Mouse (Mus musculus) duodenum, adult 2 months (tissue): ENCODE results near the gene Zfp648. TPM values are rescaled to one million over a fixed set of nuclear protein-coding genes. Genes with fewer than 3 reads are reported as not detected.

Source experiments
- polyA plus RNA-seq: library from polyadenylated mRNA; depleted of rRNA; stranded (reverse); fragments of >200 nt; gene quantifications from 2 replicates; pipeline ENCODE4 v1.2.3, GENCODE M21; 2012; ENCODE audit warnings: low replicate concordance; rRNA removed

Zfp648 gene
- not detected in 2 replicates for polyA plus RNA-seq

GRCm38 (mm10) chr1:154200955-154201722 is at the start of gene Zfp648:
Gene Zfp648 (plus strand): TSS chr1:154201187.

